Mouse (Mus musculus) small intestine, adult 2 months (tissue): ENCODE results near the gene Cnot6.

Experiments used
- CTCF ChIP-seq: fragments of 200-500 bp; IDR thresholded peaks from 2 replicates; pipeline ENCODE4 v1.5.1; 2012; ENCODE audit warnings: low read depth, mild to moderate bottlenecking, control low read depth, inconsistent platforms, low read length, moderate library complexity, mixed read lengths; ENCODE audit not compliant: insufficient replicate concordance, insufficient read length; ENCODE audit errors: extremely low read depth
- POLR2A ChIP-seq: fragments of 200-500 bp; IDR thresholded peaks from 2 replicates; pipeline ENCODE4 v1.6.1; 2012; ENCODE audit warnings: low read depth, mild to moderate bottlenecking, control low read depth, inconsistent platforms, low read length, moderate library complexity

DNA sequence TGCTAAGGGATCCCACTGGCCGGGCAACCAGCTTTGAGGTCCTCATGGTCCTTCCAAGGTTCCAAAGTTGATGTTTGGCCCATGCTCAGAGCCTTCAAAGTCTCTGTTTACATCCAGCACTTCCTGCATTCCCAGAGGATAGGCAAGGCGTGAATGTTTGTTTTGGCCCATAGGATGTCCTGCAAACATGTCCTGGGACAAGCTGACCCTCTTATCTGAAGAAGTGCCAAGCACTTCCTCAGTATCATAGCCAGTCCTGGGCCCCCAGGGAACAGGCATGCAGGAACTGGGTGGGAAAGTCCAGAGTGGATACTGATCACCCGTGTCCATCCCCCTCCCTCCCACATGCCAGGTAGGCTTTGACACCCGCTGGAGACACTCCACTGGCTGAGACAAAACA is 54.5 kb downstream of the Cnot6 start:
- TF ChIP-seq CTCF (no peak), POLR2A (no peak)
